Mouse (Mus musculus) heart, embryonic 11.5 days (tissue): ENCODE results near the gene Dusp5. TPM values are rescaled to one million over a fixed set of nuclear protein-coding genes. Genes with fewer than 3 reads are reported as not detected.

ENCODE experiments used
- ATAC-seq: fragments of 200-750 bp; cut with Nextera tagmentation; replicated peaks from 2 replicates; pipeline ENCODE4 v1.8.0; 2017; ENCODE audit warnings: moderate library complexity; ENCODE audit not compliant: insufficient number of reproducible peaks, low FRiP score, low TSS enrichment
- H3K27ac ChIP-seq: fragments of 300-500 bp; sonication (generic); 2 replicates; pipeline ENCODE4 v1.5.1; 2014; ENCODE audit warnings: mild to moderate bottlenecking, low read depth, low read length
- H3K27me3 ChIP-seq: fragments of 300-500 bp; sonication (generic); 2 replicates; pipeline ENCODE4 v1.6.1; 2014; ENCODE audit warnings: mild to moderate bottlenecking, low read length, mixed read lengths; ENCODE audit not compliant: control insufficient read depth, insufficient read depth
- H3K36me3 ChIP-seq: fragments of 300-500 bp; sonication (generic); 2 replicates; pipeline ENCODE4 v1.6.1; 2014; ENCODE audit warnings: mild to moderate bottlenecking, low read length, moderate library complexity, mixed read lengths; ENCODE audit not compliant: control insufficient read depth, insufficient read depth
- H3K4me1 ChIP-seq: fragments of 300-500 bp; sonication (generic); 2 replicates; pipeline ENCODE4 v1.6.1; 2014; ENCODE audit warnings: low read length; ENCODE audit not compliant: control insufficient read depth, insufficient read depth
- H3K4me2 ChIP-seq: fragments of 300-500 bp; sonication (generic); 2 replicates; pipeline ENCODE4 v1.6.1; 2014; ENCODE audit warnings: mild to moderate bottlenecking, moderate library complexity
- H3K4me3 ChIP-seq: fragments of 300-500 bp; sonication (generic); 2 replicates; pipeline ENCODE4 v1.5.1; 2014; ENCODE audit warnings: low read depth, low read length
- H3K9ac ChIP-seq: fragments of 300-500 bp; sonication (generic); 2 replicates; pipeline ENCODE4 v1.6.1; 2014; ENCODE audit warnings: mild to moderate bottlenecking, low read depth, low read length, moderate library complexity
- H3K9me3 ChIP-seq: fragments of 300-500 bp; sonication (generic); replicated peaks from 2 replicates; pipeline ENCODE4 v1.6.1; 2016; ENCODE audit warnings: low read length; ENCODE audit not compliant: control insufficient read depth
- WGBS: fragments of 180-500 bp; shearing (Covaris S2); extraction: QIAGEN DNeasy Blood & Tissue Kit; methylation state at CpG from one replicate; pipeline ENCODE4 v1.1.7; 2014; ENCODE audit not compliant: insufficient replicate concordance; 5-methylcytosine and 5-hydroxymethylcytosine counted together
- polyA plus RNA-seq: library from polyadenylated mRNA; unstranded; fragments of >200 nt; fragmentation: Nextera tagmentation; extraction: Ambion mirVana; gene quantifications from 2 replicates; pipeline ENCODE4 v1.2.1, GENCODE M21; 2014

The Dusp5 gene
- polyA plus RNA-seq, 1 experiment from 2014 or later = 9.4 TPM

GRCm38 (mm10) chr19:53571056-53571455 lies 42.1 kb downstream of the Dusp5 start:
- Histone ChIP-seq H3K27ac (no peak overlapping the region), H3K4me1 (peaks cover 23% of the 10 kb centered on the region), H3K4me2 (no peak overlapping the region), H3K36me3 (no peaks in the 10 kb centered on the region), H3K27me3 (no peaks in the 10 kb centered on the region), H3K9me3 (no peaks in the 10 kb centered on the region), H3K4me3 (no peak overlapping the region), H3K9ac (no peak overlapping the region)
- ATAC-seq = no peak
- WGBS = 44% methylated on average over 4 of the region's 4 CpGs

DNA sequence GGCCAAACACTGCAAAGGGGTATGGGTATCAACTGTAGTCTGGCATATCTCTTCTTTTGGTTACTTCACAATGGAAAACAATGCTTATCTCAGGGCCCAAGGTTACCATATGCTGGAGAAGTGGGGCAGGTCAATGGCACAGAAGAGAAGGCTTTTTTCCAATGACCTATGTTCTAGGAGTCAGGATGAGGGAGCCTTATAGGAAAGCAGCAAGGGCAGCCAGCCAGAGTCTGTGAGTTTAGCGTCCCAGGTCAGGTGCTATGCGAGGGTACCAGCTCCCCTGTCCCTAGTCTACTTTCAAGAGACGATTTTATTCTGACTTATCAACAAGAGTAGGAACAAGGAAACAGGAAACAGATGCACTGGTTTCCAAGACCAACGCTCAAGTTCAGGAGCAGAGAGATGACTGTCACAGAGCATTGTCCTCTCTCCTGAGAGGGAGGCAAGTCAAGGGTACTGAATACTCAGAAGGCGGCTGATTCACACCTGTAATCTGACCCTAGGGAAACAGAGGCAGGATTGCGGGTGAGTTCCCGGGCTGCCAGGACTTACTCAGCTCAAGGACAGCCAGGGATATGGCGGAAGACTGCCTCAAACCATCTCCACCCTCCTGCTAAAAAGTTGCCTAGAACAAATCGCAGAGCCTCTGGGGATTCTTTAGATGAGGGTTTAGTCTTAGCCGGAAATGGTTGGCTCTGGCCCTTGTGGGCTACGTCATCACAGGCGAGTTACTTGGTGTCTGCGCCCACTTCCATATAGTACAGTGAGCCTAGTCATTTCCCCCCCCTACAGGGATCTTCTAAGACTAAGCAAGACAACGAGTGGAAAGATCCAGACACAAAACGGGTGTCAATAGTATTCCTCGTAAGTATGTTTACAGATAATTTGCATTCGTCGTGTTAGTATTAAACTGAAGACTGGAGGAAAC lies 42.9 kb downstream of the Dusp5 start:
- Histone ChIP-seq H3K27me3 (no peaks in the 10 kb centered on the region), H3K27ac (no peak overlapping the region), H3K36me3 (no peaks in the 10 kb centered on the region), H3K4me1 (peaks cover 23% of the 10 kb centered on the region), H3K4me3 (no peak overlapping the region), H3K9me3 (no peaks in the 10 kb centered on the region), H3K4me2 (no peak overlapping the region), H3K9ac (no peak overlapping the region)
- 66% methylated on average over 18 of the region's 18 CpGs for WGBS
- no peak for ATAC-seq

DNA sequence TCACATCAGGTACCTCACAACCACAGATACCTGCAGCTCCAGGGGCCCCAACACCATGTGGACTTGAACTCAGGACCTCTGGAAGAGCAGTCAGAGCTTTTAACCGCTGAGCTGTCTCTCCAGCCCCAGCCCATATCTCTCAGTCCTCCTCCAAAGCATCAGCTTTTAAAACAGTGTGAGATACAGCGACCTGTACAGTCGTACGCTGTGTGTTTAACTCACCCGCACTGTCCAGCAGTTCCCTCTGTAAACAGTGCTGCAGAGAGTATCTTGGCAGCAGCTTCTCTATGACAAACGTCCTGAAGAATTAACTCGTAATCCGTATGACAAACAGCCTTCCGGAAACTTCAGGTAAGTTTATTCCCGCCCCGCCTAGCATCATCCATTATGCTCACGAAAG lies 43.7 kb downstream of the Dusp5 start:
- Histone ChIP-seq H3K36me3 (no peaks in the 10 kb centered on the region), H3K9ac (no peak overlapping the region), H3K27me3 (no peaks in the 10 kb centered on the region), H3K4me1 (peaks cover 26% of the 10 kb centered on the region), H3K27ac (no peak overlapping the region), H3K9me3 (no peaks in the 10 kb centered on the region), H3K4me2 (no peak overlapping the region), H3K4me3 (no peak overlapping the region)
- ATAC-seq = no peak
- 71% methylated on average over 12 of the region's 12 CpGs for WGBS

DNA sequence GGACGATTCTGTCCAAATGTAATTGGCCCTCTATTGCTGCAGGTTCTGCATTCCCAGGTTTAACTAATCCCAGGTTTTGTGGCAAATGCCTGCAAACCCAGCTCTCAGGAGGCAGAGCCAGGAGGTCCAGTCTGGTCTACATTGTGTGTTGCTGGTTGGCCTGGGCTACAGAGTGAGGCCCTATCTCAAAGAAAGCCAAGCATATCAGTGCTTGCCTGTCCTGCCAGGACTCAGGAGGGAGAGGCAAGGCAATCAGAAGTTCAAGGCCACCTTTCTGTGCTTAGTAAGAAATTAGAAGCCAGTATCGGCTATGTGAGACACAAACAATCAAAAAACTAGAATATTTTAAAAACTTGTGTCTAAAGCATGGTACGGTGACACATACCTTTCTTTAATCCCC lies 44.2 kb downstream of the Dusp5 start:
- no peak overlapping the region for H3K4me3 ChIP-seq
- H3K9ac ChIP-seq = no peak overlapping the region
- H3K4me2 ChIP-seq = no peak overlapping the region
- no peaks in the 10 kb centered on the region for H3K9me3 ChIP-seq
- 81% methylated on average over 3 of the region's 3 CpGs for WGBS
- H3K4me1 ChIP-seq = peaks cover 26% of the 10 kb centered on the region
- no peak for ATAC-seq
- H3K27me3 ChIP-seq = no peaks in the 10 kb centered on the region
- H3K27ac ChIP-seq = no peak overlapping the region
- H3K36me3 ChIP-seq = no peaks in the 10 kb centered on the region

GRCm38 (mm10) chr19:53574131-53574530 lies 45.2 kb downstream of the Dusp5 start:
- Histone ChIP-seq H3K9ac (no peak overlapping the region), H3K27ac (no peak overlapping the region), H3K27me3 (no peaks in the 10 kb centered on the region), H3K4me3 (no peak overlapping the region), H3K36me3 (no peaks in the 10 kb centered on the region), H3K4me2 (no peak overlapping the region), H3K4me1 (peaks cover 26% of the 10 kb centered on the region), H3K9me3 (no peaks in the 10 kb centered on the region)
- 54% methylated on average over 8 of the region's 8 CpGs for WGBS
- no peak for ATAC-seq

DNA sequence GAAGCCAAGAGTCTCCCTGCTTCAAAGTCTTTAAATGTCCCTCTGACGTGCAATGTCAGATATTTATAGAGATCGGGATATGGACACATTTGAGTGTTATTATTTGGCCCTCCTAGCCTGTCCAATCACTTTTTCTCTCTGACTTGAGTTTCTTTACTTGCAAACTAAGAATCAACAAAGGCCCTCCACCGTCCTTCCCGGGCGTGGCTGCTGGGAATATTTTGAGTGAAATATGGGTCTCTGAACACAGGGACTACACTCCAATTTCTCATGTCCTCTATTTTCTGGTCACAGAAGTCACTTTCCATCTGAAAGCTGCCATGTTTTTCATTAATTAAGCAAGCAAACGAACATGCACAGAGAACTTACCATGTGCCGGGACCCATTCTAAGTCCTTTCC lies 45.6 kb downstream of the Dusp5 start:
- H3K27me3 ChIP-seq = no peaks in the 10 kb centered on the region
- H3K9ac ChIP-seq = no peak overlapping the region
- H3K4me2 ChIP-seq = no peak overlapping the region
- no peaks in the 10 kb centered on the region for H3K9me3 ChIP-seq
- H3K27ac ChIP-seq = no peak overlapping the region
- H3K4me1 ChIP-seq = peaks cover 26% of the 10 kb centered on the region
- no peak overlapping the region for H3K4me3 ChIP-seq
- ATAC-seq = no peak
- WGBS = 82% methylated on average over 7 of the region's 7 CpGs
- H3K36me3 ChIP-seq = no peaks in the 10 kb centered on the region

GRCm38 (mm10) chr19:53575296-53576010 lies 46.5 kb downstream of the Dusp5 start:
- Histone ChIP-seq H3K4me2 (no peak overlapping the region), H3K36me3 (no peaks in the 10 kb centered on the region), H3K27me3 (no peaks in the 10 kb centered on the region), H3K27ac (no peak overlapping the region), H3K4me1 (peaks cover 26% of the 10 kb centered on the region), H3K9ac (no peak overlapping the region), H3K9me3 (no peaks in the 10 kb centered on the region), H3K4me3 (no peak overlapping the region)
- ATAC-seq = no peak
- WGBS = 58% methylated on average over 4 of the region's 4 CpGs

DNA sequence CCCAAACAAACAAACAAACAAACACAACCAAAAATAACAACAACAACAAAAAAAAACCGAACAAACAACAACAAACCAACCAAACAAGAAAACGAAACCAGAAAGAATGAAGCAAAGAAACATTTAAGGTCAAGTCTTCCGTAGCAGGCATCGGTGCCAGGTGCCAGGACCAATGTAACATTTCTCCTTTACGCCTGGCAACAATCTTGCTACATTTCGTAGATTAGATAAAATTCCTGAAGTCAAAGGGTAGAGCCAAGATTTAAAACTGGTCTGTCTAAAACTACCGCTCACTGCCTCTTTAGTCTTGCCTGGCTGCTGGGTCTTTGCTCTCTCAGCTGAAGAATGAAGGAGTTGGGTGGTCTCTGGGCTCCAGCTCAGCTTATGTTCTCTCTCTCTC lies 47.2 kb downstream of the Dusp5 start:
- peaks cover 24% of the 10 kb centered on the region for H3K4me1 ChIP-seq
- no peak overlapping the region for H3K4me2 ChIP-seq
- no peaks in the 10 kb centered on the region for H3K9me3 ChIP-seq
- 52% methylated on average over 7 of the region's 7 CpGs for whole genome bisulfite sequencing
- H3K27me3 ChIP-seq = no peaks in the 10 kb centered on the region
- no peak overlapping the region for H3K4me3 ChIP-seq
- H3K36me3 ChIP-seq = no peaks in the 10 kb centered on the region
- no peak overlapping the region for H3K9ac ChIP-seq
- no peak for ATAC-seq
- H3K27ac ChIP-seq = no peak overlapping the region
